Mouse (Mus musculus) left cerebral cortex, postnatal 36 days (tissue): Measurements from ENCODE around the gene Tbc1d5. TPM values are rescaled to one million over a fixed set of nuclear protein-coding genes. Genes with fewer than 3 reads are reported as not detected.

Experiments used
- DNase-seq, 2 experiments: peaks; one replicate each; pipeline ENCODE4 v3.0.0; 2021 to 2022; ENCODE audit warnings: low spot score in 2 of 2, mixed read lengths in 1 of 2
- intact Hi-C: fragments of 180-260 bp; cut with DNase I; formaldehyde crosslinking; loops from one replicate; pipeline ENCODE4 v1.15.1; 2025
- total RNA-seq, 2 experiments: library from RNA; stranded (reverse); gene quantifications; 2 replicates each; pipeline ENCODE4 v1.2.3; 2021

Gene Tbc1d5
- total RNA-seq = 10 to 100 TPM; 26.7 to 27.7 TPM

- peak; percentile 93 to 96 for DNase-seq
- intact Hi-C loops = loop anchor here (10.0 kb wide), 1 partner anchor 595 kb away; no protein-coding TSS in a partner anchor
Observed at GRCm38 (mm10) chr17:51179195-51179953, at the start of gene Tbc1d5. Tbc1d5 (minus strand) TSS chr17:51179352.

GRCm38 (mm10) chr17:51226056-51226455 lies 46.9 kb upstream of the Tbc1d5 start:
- intact Hi-C loops = no loop called here
- no peak for DNase-seq

GRCm38 (mm10) chr17:51223152-51223551 lies 44.0 kb upstream of the Tbc1d5 start:
- intact Hi-C loops = no loop called here
- DNase-seq = no peak

GRCm38 (mm10) chr17:51221075-51221474 lies 41.9 kb upstream of the Tbc1d5 start:
- intact Hi-C loops = no loop called here
- no peak for DNase-seq

GRCm38 (mm10) chr17:51219897-51220296 lies 40.7 kb upstream of the Tbc1d5 start:
- DNase-seq = no peak

GRCm38 (mm10) chr17:51216426-51216825 lies 37.3 kb upstream of the Tbc1d5 start:
- no peak for DNase-seq
- intact Hi-C loops = no loop called here

More at GRCm38 (mm10) chr17:51219897-51220296, 40.7 kb upstream of the Tbc1d5 start:
- intact Hi-C loops = no loop called here

GRCm38 (mm10) chr17:51209565-51209964 lies 30.4 kb upstream of the Tbc1d5 start:
- intact Hi-C loops = no loop called here
- DNase-seq = no peak

- peak in 1 of 2 experiments; percentile 33 for DNase-seq
- intact Hi-C loops = no loop called here
Observed at GRCm38 (mm10) chr17:51204643-51205042, 25.5 kb upstream of the Tbc1d5 start.

GRCm38 (mm10) chr17:51195561-51195960 lies 16.4 kb upstream of the Tbc1d5 start:
- intact Hi-C loops = no loop called here
- no peak for DNase-seq

GRCm38 (mm10) chr17:51194787-51195186 lies 15.6 kb upstream of the Tbc1d5 start:
- intact Hi-C loops = no loop called here

GRCm38 (mm10) chr17:51191381-51191780 lies 12.2 kb upstream of the Tbc1d5 start:
- no peak for DNase-seq
- intact Hi-C loops = no loop called here

More at GRCm38 (mm10) chr17:51194787-51195186, 15.6 kb upstream of the Tbc1d5 start:
- DNase-seq = no peak

GRCm38 (mm10) chr17:51182715-51183114 lies 3.6 kb upstream of the Tbc1d5 start:
- intact Hi-C loops = no loop called here
- peak in 1 of 2 experiments; percentile 26 for DNase-seq

GRCm38 (mm10) chr17:51178491-51179194 lies 509 bp downstream of the Tbc1d5 start:
- peak; percentile 69 to 74 for DNase-seq
- intact Hi-C loops = loop anchor here (10.0 kb wide), 1 partner anchor 596 kb away; no protein-coding TSS in a partner anchor

GRCm38 (mm10) chr17:51177923-51178322 lies 1.2 kb downstream of the Tbc1d5 start:
- intact Hi-C loops = loop anchor here (10.0 kb wide), 1 partner anchor 597 kb away; no protein-coding TSS in a partner anchor
- DNase-seq = no peak

GRCm38 (mm10) chr17:51172332-51172731 lies 6.8 kb downstream of the Tbc1d5 start:
- no peak for DNase-seq
- intact Hi-C loops = loop anchor here (10.0 kb wide), 1 partner anchor 602 kb away; no protein-coding TSS in a partner anchor

- no peak for DNase-seq
Observed at GRCm38 (mm10) chr17:51171504-51171903, 7.6 kb downstream of the Tbc1d5 start.

GRCm38 (mm10) chr17:51169911-51170310 lies 9.2 kb downstream of the Tbc1d5 start:
- DNase-seq = no peak
- intact Hi-C loops = loop anchor here (10.0 kb wide), 1 partner anchor 605 kb away; no protein-coding TSS in a partner anchor

More at GRCm38 (mm10) chr17:51171504-51171903, 7.6 kb downstream of the Tbc1d5 start:
- intact Hi-C loops = loop anchor here (10.0 kb wide), 1 partner anchor 603 kb away; no protein-coding TSS in a partner anchor

- intact Hi-C loops = no loop called here
- no peak for DNase-seq
Observed at GRCm38 (mm10) chr17:51162366-51162765, 16.8 kb downstream of the Tbc1d5 start.

GRCm38 (mm10) chr17:51159261-51159660 lies 19.9 kb downstream of the Tbc1d5 start:
- no peak for DNase-seq
- intact Hi-C loops = no loop called here

- intact Hi-C loops = no loop called here
- no peak for DNase-seq
Observed at GRCm38 (mm10) chr17:51150999-51151398, 28.2 kb downstream of the Tbc1d5 start.
